Mouse (Mus musculus) heart, embryonic 15.5 days (tissue): Measurements from ENCODE around the gene Tekt4. TPM values are rescaled to one million over a fixed set of nuclear protein-coding genes. Genes with fewer than 3 reads are reported as not detected.

Experiments
- ATAC-seq: fragments of 200-750 bp; cut with Nextera tagmentation; replicated peaks from 2 replicates; pipeline ENCODE4 v1.8.0; 2017; ENCODE audit warnings: low read depth, moderate TSS enrichment; ENCODE audit not compliant: insufficient number of reproducible peaks, insufficient read depth, low FRiP score
- H3K27ac ChIP-seq: fragments of 300-500 bp; sonication (generic); 2 replicates; pipeline ENCODE4 v1.5.1; 2015; ENCODE audit warnings: mild to moderate bottlenecking, inconsistent platforms
- H3K27me3 ChIP-seq: fragments of 300-500 bp; sonication (generic); 2 replicates; pipeline ENCODE4 v1.6.1; 2015; ENCODE audit warnings: inconsistent platforms
- H3K36me3 ChIP-seq: fragments of 300-500 bp; sonication (generic); 2 replicates; pipeline ENCODE4 v1.6.1; 2015; ENCODE audit warnings: mild to moderate bottlenecking, inconsistent platforms
- H3K4me1 ChIP-seq: fragments of 300-500 bp; sonication (generic); replicated peaks from 2 replicates; pipeline ENCODE4 v1.6.1; 2015; ENCODE audit warnings: inconsistent platforms
- H3K4me2 ChIP-seq: fragments of 300-500 bp; sonication (generic); 2 replicates; pipeline ENCODE4 v1.6.1; 2015; ENCODE audit warnings: inconsistent platforms, mild to moderate bottlenecking, moderate library complexity
- H3K4me3 ChIP-seq: fragments of 300-500 bp; sonication (generic); 2 replicates; pipeline ENCODE4 v1.5.1; 2015; ENCODE audit warnings: mild to moderate bottlenecking, inconsistent platforms
- H3K9ac ChIP-seq: fragments of 300-500 bp; sonication (generic); 2 replicates; pipeline ENCODE4 v1.6.1; 2015; ENCODE audit warnings: mild to moderate bottlenecking, inconsistent platforms
- H3K9me3 ChIP-seq: fragments of 300-500 bp; sonication (generic); replicated peaks from 2 replicates; pipeline ENCODE4 v1.6.1; 2016; ENCODE audit warnings: inconsistent platforms
- WGBS: fragments of 180-500 bp; shearing (Covaris S2); methylation state at CpG from one replicate; pipeline ENCODE4 v1.1.7; 2015; ENCODE audit warnings: mixed read lengths; 5-methylcytosine and 5-hydroxymethylcytosine counted together
- polyA plus RNA-seq: library from polyadenylated mRNA; unstranded; fragments of >200 nt; fragmentation: Nextera tagmentation; extraction: Ambion mirVana; gene quantifications from 2 replicates; pipeline ENCODE4 v1.2.1, GENCODE M21; 2015

The Tekt4 gene
- polyA plus RNA-seq, 1 experiment from 2014 or later = 0.45 TPM

- Histone ChIP-seq H3K9me3 (no peaks in the 10 kb centered on the region), H3K36me3 (no peaks in the 10 kb centered on the region), H3K27ac (peak overlapping the region; percentile 60), H3K4me2 (0 out of 2 replicates have a peak overlapping the region, but pooled peaks have one; percentile 6), H3K27me3 (no peaks in the 10 kb centered on the region), H3K4me3 (no peak overlapping the region), H3K9ac (0 out of 2 replicates have a peak overlapping the region, but pooled peaks have one; percentile 10), H3K4me1 (peaks cover 72% of the 10 kb centered on the region)
- 14% methylated on average over 6 of the region's 6 CpGs for WGBS
- no peak; the same call in 1 of the 2 replicates for ATAC-seq
Measured at GRCm38 (mm10) chr17:25415421-25415913, 38.9 kb upstream of the Tekt4 start.

DNA sequence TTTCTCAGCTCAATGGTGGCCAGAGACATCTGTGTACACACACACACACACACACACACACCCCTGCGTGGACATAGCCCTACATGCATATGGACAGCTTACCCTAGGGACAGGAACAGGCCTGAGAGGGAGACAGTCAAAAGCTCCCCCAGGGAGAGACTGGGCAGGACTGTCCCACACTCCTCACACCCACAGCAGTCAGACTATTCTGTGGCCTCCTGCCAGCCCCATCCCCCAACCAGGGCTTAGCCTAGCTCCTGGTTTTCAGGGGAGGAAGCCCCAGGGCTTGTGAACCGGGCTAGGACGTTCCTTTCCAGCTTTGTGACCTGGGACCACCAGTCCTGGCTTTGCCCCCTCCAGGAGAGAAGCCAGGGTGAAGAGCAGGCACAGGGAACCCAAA lies 38.2 kb upstream of the Tekt4 start:
- Histone ChIP-seq H3K4me1 (peaks cover 66% of the 10 kb centered on the region), H3K9me3 (no peaks in the 10 kb centered on the region), H3K27me3 (no peaks in the 10 kb centered on the region), H3K4me3 (no peak overlapping the region), H3K9ac (peak overlapping the region; percentile 15; the same call in 1 of the 2 replicates), H3K36me3 (no peaks in the 10 kb centered on the region), H3K27ac (peak overlapping the region; percentile 60), H3K4me2 (0 out of 2 replicates have a peak overlapping the region, but pooled peaks have one; percentile 15)
- no peak; the same call in 1 of the 2 replicates for ATAC-seq
- 21% methylated on average over 3 of the region's 3 CpGs for WGBS

- no peak overlapping the region for H3K4me3 ChIP-seq
- H3K4me1 ChIP-seq = peaks cover 64% of the 10 kb centered on the region
- no peaks in the 10 kb centered on the region for H3K36me3 ChIP-seq
- no peak overlapping the region for H3K27ac ChIP-seq
- H3K4me2 ChIP-seq = no peak overlapping the region
- H3K9ac ChIP-seq = no peak overlapping the region
- H3K27me3 ChIP-seq = no peaks in the 10 kb centered on the region
- ATAC-seq = no peak
- no peaks in the 10 kb centered on the region for H3K9me3 ChIP-seq
- WGBS = 54% methylated on average over 6 of the region's 6 CpGs
Measured at GRCm38 (mm10) chr17:25417990-25418389, 36.4 kb upstream of the Tekt4 start.

- Histone ChIP-seq H3K27me3 (no peaks in the 10 kb centered on the region), H3K4me2 (no peak overlapping the region), H3K4me3 (no peak overlapping the region), H3K27ac (no peak overlapping the region), H3K9me3 (no peaks in the 10 kb centered on the region), H3K9ac (no peak overlapping the region), H3K36me3 (no peaks in the 10 kb centered on the region), H3K4me1 (peaks cover 68% of the 10 kb centered on the region)
- no peak for ATAC-seq
- 52% methylated on average over 9 of the region's 9 CpGs for WGBS
Measured at GRCm38 (mm10) chr17:25418926-25419325, 35.5 kb upstream of the Tekt4 start.

GRCm38 (mm10) chr17:25420998-25421397 lies 33.4 kb upstream of the Tekt4 start:
- Histone ChIP-seq H3K27ac (no peak overlapping the region), H3K4me1 (peaks cover 65% of the 10 kb centered on the region), H3K4me2 (no peak overlapping the region), H3K4me3 (no peak overlapping the region), H3K36me3 (no peaks in the 10 kb centered on the region), H3K9me3 (no peaks in the 10 kb centered on the region), H3K27me3 (no peaks in the 10 kb centered on the region), H3K9ac (no peak overlapping the region)
- WGBS = 85% methylated on average over 3 of the region's 3 CpGs
- ATAC-seq = no peak

- Histone ChIP-seq H3K27me3 (no peaks in the 10 kb centered on the region; the same call in 1 of the 2 replicates), H3K36me3 (no peaks in the 10 kb centered on the region), H3K4me3 (no peak overlapping the region), H3K4me1 (peaks cover 71% of the 10 kb centered on the region), H3K9me3 (no peaks in the 10 kb centered on the region), H3K4me2 (no peak overlapping the region), H3K27ac (no peak overlapping the region), H3K9ac (no peak overlapping the region)
- no peak for ATAC-seq
- 39% methylated on average over 8 of the region's 8 CpGs for WGBS
Measured at GRCm38 (mm10) chr17:25424526-25425080, 29.8 kb upstream of the Tekt4 start.

DNA sequence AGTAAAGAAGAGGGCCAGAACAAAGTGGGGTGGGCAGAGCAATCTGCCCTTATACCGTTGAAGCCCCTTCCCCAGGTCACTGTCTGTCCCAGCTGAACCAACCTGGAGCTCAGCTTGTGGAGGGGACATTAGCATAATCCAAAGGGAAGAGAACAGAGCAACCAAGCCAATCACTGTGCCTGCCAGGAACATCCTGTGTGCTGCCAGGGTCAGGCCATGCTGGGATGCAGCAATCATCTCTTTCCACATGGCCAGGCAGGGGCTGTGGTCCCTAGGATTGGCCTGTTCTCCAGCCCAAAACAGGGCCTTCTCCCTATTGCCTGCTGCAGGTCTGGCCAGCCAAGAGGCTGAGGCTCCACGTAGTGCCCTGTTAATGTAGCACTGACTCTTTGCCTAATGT lies 28.4 kb upstream of the Tekt4 start:
- Histone ChIP-seq H3K27ac (no peak overlapping the region), H3K27me3 (peaks cover under 1% of the 10 kb centered on the region; the same call in 1 of the 2 replicates), H3K4me2 (no peak overlapping the region), H3K9me3 (no peaks in the 10 kb centered on the region), H3K9ac (no peak overlapping the region), H3K36me3 (no peaks in the 10 kb centered on the region), H3K4me3 (no peak overlapping the region), H3K4me1 (peaks cover 76% of the 10 kb centered on the region)
- 65% methylated on average over 2 of the region's 2 CpGs for WGBS
- no peak for ATAC-seq

DNA sequence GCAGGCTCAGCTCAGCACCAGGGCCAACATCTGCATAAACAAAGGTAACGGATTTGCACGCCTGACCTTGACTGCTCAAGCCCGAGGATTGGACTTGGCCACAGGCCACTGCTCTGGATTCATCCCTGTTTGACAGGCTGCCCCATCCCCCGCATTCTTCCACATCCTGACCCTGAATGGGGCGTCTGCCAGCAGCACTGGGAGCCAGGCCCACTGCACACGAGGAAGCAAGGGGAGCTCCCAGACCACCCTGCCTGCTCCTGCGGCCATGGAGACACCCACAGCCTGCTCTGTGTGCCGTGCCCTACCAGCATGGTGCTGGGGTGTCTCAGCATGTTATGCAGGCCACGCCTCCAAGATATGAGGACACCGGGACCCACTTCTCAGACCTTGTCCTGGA lies 27.0 kb upstream of the Tekt4 start:
- Histone ChIP-seq H3K4me1 (peaks cover 90% of the 10 kb centered on the region), H3K4me3 (no peak overlapping the region), H3K36me3 (no peaks in the 10 kb centered on the region), H3K4me2 (peak overlapping the region; percentile 38), H3K9ac (0 out of 2 replicates have a peak overlapping the region, but pooled peaks have one; percentile 20), H3K27me3 (peaks cover 3% of the 10 kb centered on the region; the same call in 1 of the 2 replicates), H3K27ac (peak overlapping the region; percentile 78), H3K9me3 (no peaks in the 10 kb centered on the region)
- ATAC-seq = peak; percentile 59
- 13% methylated on average over 10 of the region's 10 CpGs for WGBS

- Histone ChIP-seq H3K9ac (no peak overlapping the region), H3K27me3 (peaks cover 7% of the 10 kb centered on the region; the same call in 1 of the 2 replicates), H3K36me3 (no peaks in the 10 kb centered on the region), H3K27ac (peak overlapping the region; percentile 56), H3K9me3 (no peaks in the 10 kb centered on the region), H3K4me2 (0 out of 2 replicates have a peak overlapping the region, but pooled peaks have one; percentile 94), H3K4me3 (no peak overlapping the region), H3K4me1 (peaks cover 89% of the 10 kb centered on the region)
- ATAC-seq = no peak
- WGBS = 46% methylated on average over 5 of the region's 5 CpGs
Measured at GRCm38 (mm10) chr17:25429240-25429639, 25.2 kb upstream of the Tekt4 start.

GRCm38 (mm10) chr17:25429886-25430285 lies 24.5 kb upstream of the Tekt4 start:
- no peak for ATAC-seq
- WGBS = 30% methylated on average over 6 of the region's 6 CpGs
- peaks cover 7% of the 10 kb centered on the region; the same call in 1 of the 2 replicates for H3K27me3 ChIP-seq
- H3K27ac ChIP-seq = peak overlapping the region; percentile 56
- H3K4me3 ChIP-seq = no peak overlapping the region
- H3K4me1 ChIP-seq = peaks cover 90% of the 10 kb centered on the region
- no peaks in the 10 kb centered on the region for H3K36me3 ChIP-seq
- H3K9ac ChIP-seq = 0 out of 2 replicates have a peak overlapping the region, but pooled peaks have one; percentile 1
- peak overlapping the region; percentile 94 for H3K4me2 ChIP-seq
- H3K9me3 ChIP-seq = no peaks in the 10 kb centered on the region

DNA sequence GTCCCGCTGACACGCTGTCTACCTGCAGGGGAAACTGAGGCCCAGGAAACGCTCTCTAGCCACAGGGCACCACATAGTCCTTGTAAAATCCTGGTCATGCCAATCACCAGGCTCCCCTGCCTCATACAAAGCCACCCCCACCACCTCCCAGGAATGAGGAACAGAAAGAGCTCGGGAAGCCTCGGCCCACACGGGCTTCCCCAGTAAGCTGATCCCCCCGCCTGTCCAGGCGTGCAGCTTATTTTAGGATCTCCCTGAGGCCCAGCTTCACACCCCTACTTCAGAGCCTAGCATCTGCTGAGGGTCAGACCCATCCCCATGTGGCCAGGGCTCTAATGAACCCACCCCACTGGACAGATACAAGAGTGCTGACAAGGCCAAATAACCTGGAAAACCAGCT lies 23.9 kb upstream of the Tekt4 start:
- peak overlapping the region; percentile 94 for H3K4me2 ChIP-seq
- peaks cover 84% of the 10 kb centered on the region for H3K4me1 ChIP-seq
- no peaks in the 10 kb centered on the region for H3K36me3 ChIP-seq
- H3K4me3 ChIP-seq = peak overlapping the region; percentile 4; the same call in 1 of the 2 replicates
- no peak for ATAC-seq
- peaks cover 13% of the 10 kb centered on the region for H3K27me3 ChIP-seq
- WGBS = 30% methylated on average over 8 of the region's 8 CpGs
- peak overlapping the region; percentile 56 for H3K27ac ChIP-seq
- no peaks in the 10 kb centered on the region for H3K9me3 ChIP-seq
- 0 out of 2 replicates have a peak overlapping the region, but pooled peaks have one; percentile 1 for H3K9ac ChIP-seq
